Mouse (Mus musculus) lung, embryonic 14.5 days (tissue): ENCODE data around the gene Fbxo9. TPM values are rescaled to one million over a fixed set of nuclear protein-coding genes. Genes with fewer than 3 reads are reported as not detected.

Experiments
- ATAC-seq: fragments of 200-750 bp; cut with Nextera tagmentation; 2 replicates; pipeline ENCODE4 v1.8.0; 2017; ENCODE audit warnings: mild to moderate bottlenecking, moderate TSS enrichment, moderate library complexity; ENCODE audit not compliant: insufficient read depth
- DNase-seq: peaks from one replicate; pipeline ENCODE4 v3.0.0-alpha.2; 2015
- H3K27ac ChIP-seq: fragments of 300-500 bp; sonication (generic); 2 replicates; pipeline ENCODE4 v1.5.1; 2014; ENCODE audit warnings: low read depth, mild to moderate bottlenecking, moderate library complexity
- H3K27me3 ChIP-seq: fragments of 300-500 bp; sonication (generic); 2 replicates; pipeline ENCODE4 v1.6.1; 2014; ENCODE audit warnings: low read length, control low read depth; ENCODE audit not compliant: insufficient read depth
- H3K36me3 ChIP-seq: fragments of 300-500 bp; sonication (generic); 2 replicates; pipeline ENCODE4 v1.6.1; 2014; ENCODE audit warnings: control low read depth; ENCODE audit not compliant: insufficient read depth
- H3K4me1 ChIP-seq: fragments of 300-500 bp; sonication (generic); 2 replicates; pipeline ENCODE4 v1.6.1; 2014; ENCODE audit warnings: antibody characterized with exemption, control low read depth; ENCODE audit not compliant: insufficient read depth
- H3K4me2 ChIP-seq: fragments of 300-500 bp; sonication (generic); 2 replicates; pipeline ENCODE4 v1.6.1; 2014; ENCODE audit warnings: mild to moderate bottlenecking
- H3K4me3 ChIP-seq: fragments of 300-500 bp; sonication (generic); 2 replicates; pipeline ENCODE4 v1.5.1; 2014; ENCODE audit warnings: low read depth, low read length
- H3K9ac ChIP-seq: fragments of 300-500 bp; sonication (generic); 2 replicates; pipeline ENCODE4 v1.6.1; 2014
- H3K9me3 ChIP-seq: fragments of 300-500 bp; sonication (generic); 2 replicates; pipeline ENCODE4 v1.6.1; 2016; ENCODE audit warnings: low read depth, low read length, control low read depth
- CTCF ChIP-seq: IDR thresholded peaks from 2 replicates; pipeline ENCODE4 v1.5.1; 2016; ENCODE audit warnings: antibody characterized with exemption, low read depth
- WGBS: fragments of 180-500 bp; shearing (Covaris S2); extraction: QIAGEN DNeasy Blood & Tissue Kit; methylation state at CpG from one replicate; pipeline ENCODE4 v1.1.7; 2014; 5-methylcytosine and 5-hydroxymethylcytosine counted together
- polyA plus RNA-seq: library from polyadenylated mRNA; unstranded; fragments of >200 nt; fragmentation: Nextera tagmentation; extraction: Ambion mirVana; gene quantifications from 2 replicates; pipeline ENCODE4 v1.2.1, GENCODE M21; 2014

The Fbxo9 gene
- polyA plus RNA-seq, 1 experiment from 2014 or later = 41.8 TPM

DNA sequence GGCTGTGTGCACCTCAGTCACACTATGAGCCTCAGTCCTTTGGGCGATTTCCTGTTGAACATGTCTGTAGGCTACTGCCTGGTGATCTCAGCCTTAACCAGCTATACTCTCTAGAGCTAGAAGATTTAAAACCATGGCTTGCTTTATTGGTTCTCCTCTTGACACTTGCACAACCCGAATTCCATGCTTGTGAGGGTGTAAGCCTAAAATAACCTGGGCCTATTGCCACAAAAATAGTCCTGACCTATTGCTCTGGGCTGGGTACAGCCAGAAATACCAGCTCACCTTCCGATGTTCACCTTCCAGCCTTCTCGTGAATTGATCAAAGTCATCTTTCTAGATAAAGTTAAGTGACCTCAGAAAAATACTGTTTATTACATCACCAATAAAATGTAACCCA is 30.6 kb upstream of the Fbxo9 start:
- ATAC-seq (no peak), DNase-seq (no peak)
- no peaks in the 10 kb centered on the region for H3K27me3 ChIP-seq
- TF ChIP-seq CTCF = no peak
- H3K4me3 ChIP-seq = no peak overlapping the region
- 84% methylated on average over 4 of the region's 4 CpGs for WGBS
- no peak overlapping the region for H3K27ac ChIP-seq
- H3K4me2 ChIP-seq = no peak overlapping the region
- H3K36me3 ChIP-seq = peaks cover 38% of the 10 kb centered on the region
- H3K9me3 ChIP-seq = no peaks in the 10 kb centered on the region
- no peak overlapping the region for H3K9ac ChIP-seq
- H3K4me1 ChIP-seq = no peaks in the 10 kb centered on the region

DNA sequence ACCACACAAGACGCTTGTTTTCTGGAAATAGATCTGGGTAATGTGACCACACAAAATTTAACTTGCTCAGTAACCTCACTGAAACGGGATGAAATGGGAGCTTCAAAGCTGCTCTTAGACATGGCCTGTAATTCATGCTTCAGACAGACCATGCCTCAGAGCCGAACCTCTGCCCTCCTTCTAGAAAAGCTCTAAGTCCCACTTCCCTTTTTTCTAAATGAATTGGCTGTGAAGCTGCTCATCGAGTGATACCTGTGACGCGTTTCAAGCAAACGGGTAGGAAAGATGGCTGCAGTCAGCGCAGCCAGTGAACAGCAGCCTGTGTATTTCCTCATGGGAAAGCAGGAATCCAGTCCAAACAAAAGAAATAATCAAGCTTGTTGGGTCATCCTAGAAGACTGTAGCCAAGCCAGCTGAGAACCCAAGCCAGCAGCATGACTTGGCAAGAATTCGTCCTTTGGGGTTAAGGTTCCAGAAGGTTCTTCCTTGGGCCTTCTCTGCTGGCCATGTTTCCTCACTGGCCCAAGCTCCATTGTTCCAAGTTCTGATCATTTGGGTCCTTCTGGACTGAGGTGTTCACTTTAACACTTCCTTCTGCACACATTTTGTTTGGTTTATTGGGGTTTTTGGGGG is 29.3 kb upstream of the Fbxo9 start:
- no peak for TF ChIP-seq CTCF
- Histone ChIP-seq H3K9me3 (no peaks in the 10 kb centered on the region), H3K9ac (no peak overlapping the region), H3K4me3 (no peak overlapping the region), H3K4me1 (no peaks in the 10 kb centered on the region), H3K27me3 (no peaks in the 10 kb centered on the region), H3K27ac (no peak overlapping the region), H3K36me3 (peaks cover 38% of the 10 kb centered on the region), H3K4me2 (no peak overlapping the region)
- DNase-seq = no peak
- 87% methylated on average over 9 of the region's 9 CpGs for WGBS
- ATAC-seq = no peak

DNA sequence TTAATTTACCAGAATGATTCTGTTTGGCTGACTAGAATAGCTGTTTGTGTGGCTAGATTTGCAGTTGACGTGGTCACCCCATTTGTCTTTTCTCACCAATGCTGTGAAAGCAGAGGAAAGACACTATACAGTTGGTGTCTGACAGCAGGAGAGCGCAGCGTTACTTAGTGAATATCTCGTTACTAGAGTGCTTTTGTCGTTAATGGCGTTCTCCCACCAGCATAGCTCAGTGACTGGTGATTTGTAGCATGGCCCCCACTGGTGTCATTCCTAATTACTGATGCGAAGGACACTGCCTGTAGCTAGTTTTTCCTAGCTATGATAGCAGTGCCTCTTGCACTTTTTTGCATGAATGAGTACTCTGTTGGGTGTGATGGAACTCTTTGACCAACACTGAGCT is 26.8 kb upstream of the Fbxo9 start:
- Histone ChIP-seq H3K27me3 (no peaks in the 10 kb centered on the region), H3K4me2 (no peak overlapping the region), H3K9ac (no peak overlapping the region), H3K4me3 (no peak overlapping the region), H3K27ac (no peak overlapping the region), H3K9me3 (no peaks in the 10 kb centered on the region), H3K4me1 (no peaks in the 10 kb centered on the region), H3K36me3 (peaks cover 36% of the 10 kb centered on the region)
- 69% methylated on average over 7 of the region's 7 CpGs for WGBS
- TF ChIP-seq CTCF = no peak
- DNase-seq (no peak), ATAC-seq (no peak)

DNA sequence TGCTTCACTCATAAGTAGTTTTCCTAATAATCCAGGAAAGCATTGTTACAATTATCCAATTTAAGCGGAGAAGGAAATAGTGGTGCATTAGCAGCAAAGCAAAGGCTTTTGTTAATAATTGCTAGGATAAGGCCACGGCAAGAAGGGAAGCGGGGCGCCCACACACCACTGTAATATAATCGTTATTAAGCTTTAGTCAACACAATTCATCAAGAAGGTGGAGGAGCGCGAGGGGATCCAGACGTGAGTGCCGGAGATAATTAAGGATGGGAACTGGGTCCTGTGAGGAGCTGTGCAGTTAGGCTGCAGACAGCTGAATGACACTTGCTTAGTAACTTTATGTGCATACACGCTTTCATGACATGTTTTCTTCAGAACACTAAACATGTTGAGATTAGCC is 17.8 kb upstream of the Fbxo9 start:
- H3K4me1 ChIP-seq = no peaks in the 10 kb centered on the region
- no peak overlapping the region for H3K4me3 ChIP-seq
- ATAC-seq = no peak
- no peak for TF ChIP-seq CTCF
- H3K27me3 ChIP-seq = no peaks in the 10 kb centered on the region
- no peaks in the 10 kb centered on the region for H3K9me3 ChIP-seq
- no peak overlapping the region for H3K4me2 ChIP-seq
- 68% methylated on average over 10 of the region's 10 CpGs for WGBS
- no peak overlapping the region for H3K27ac ChIP-seq
- H3K9ac ChIP-seq = no peak overlapping the region
- H3K36me3 ChIP-seq = peaks cover 3% of the 10 kb centered on the region; the same call in 1 of the 2 replicates
- no peak for DNase-seq

- Histone ChIP-seq H3K9me3 (no peaks in the 10 kb centered on the region), H3K9ac (no peak overlapping the region), H3K4me1 (no peaks in the 10 kb centered on the region), H3K4me2 (no peak overlapping the region), H3K27ac (no peak overlapping the region), H3K36me3 (no peaks in the 10 kb centered on the region), H3K4me3 (no peak overlapping the region), H3K27me3 (no peaks in the 10 kb centered on the region)
- DNase-seq (no peak), ATAC-seq (no peak)
- TF ChIP-seq CTCF = no peak
- WGBS = 59% methylated on average over 6 of the region's 6 CpGs
These were observed 17.1 kb upstream of the Fbxo9 start for GRCm38 (mm10) chr9:78126007-78126406.

DNA sequence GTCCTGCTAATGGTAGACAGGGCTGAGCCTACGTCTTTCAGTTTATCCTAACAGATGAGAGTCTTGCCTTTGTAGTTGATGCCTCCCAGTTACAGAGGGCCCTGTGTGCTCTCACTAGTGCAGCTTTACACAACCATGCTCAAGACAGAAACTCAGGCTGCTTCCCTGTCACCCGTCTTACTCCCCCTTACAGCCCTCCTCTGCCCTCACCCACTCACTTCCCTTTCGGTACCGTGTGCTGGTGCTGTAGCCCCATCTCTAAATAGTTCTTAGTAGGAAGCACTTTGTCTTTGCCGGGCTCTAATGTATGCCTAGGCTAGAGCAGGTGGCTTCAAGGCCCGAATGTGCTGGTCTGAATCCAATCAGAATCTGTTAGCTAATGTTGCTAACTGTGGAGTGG is 15.4 kb upstream of the Fbxo9 start:
- Histone ChIP-seq H3K4me3 (no peak overlapping the region), H3K9ac (no peak overlapping the region), H3K36me3 (peaks cover under 1% of the 10 kb centered on the region; the same call in 1 of the 2 replicates), H3K4me1 (no peaks in the 10 kb centered on the region), H3K9me3 (no peaks in the 10 kb centered on the region), H3K27ac (no peak overlapping the region), H3K27me3 (no peaks in the 10 kb centered on the region), H3K4me2 (no peak overlapping the region)
- no peak for DNase-seq
- no peak for ATAC-seq
- 87% methylated on average over 6 of the region's 6 CpGs for WGBS
- TF ChIP-seq CTCF = no peak

- TF ChIP-seq CTCF = no peak
- Histone ChIP-seq H3K36me3 (peaks cover 4% of the 10 kb centered on the region; the same call in 1 of the 2 replicates), H3K27me3 (no peaks in the 10 kb centered on the region), H3K27ac (no peak overlapping the region), H3K9me3 (no peaks in the 10 kb centered on the region), H3K9ac (no peak overlapping the region), H3K4me1 (no peaks in the 10 kb centered on the region), H3K4me2 (no peak overlapping the region), H3K4me3 (no peak overlapping the region)
- ATAC-seq = no peak
- WGBS = 84% methylated on average over 7 of the region's 7 CpGs
- no peak for DNase-seq
These were observed 14.3 kb upstream of the Fbxo9 start for GRCm38 (mm10) chr9:78122939-78123712.
